Mouse (Mus musculus) testis, postnatal 10 days (tissue): ENCODE measurements at regions not wholly inside any gene's neighbourhood (a gene's known extent, or its start where the extent isn't known, plus 50 kb on each side); places are given as distances from the start of the nearest gene placed in this dataset.

Experiments used
- DNase-seq: peaks from one replicate; pipeline ENCODE4 v3.0.0; 2021; ENCODE audit warnings: low spot score

DNA sequence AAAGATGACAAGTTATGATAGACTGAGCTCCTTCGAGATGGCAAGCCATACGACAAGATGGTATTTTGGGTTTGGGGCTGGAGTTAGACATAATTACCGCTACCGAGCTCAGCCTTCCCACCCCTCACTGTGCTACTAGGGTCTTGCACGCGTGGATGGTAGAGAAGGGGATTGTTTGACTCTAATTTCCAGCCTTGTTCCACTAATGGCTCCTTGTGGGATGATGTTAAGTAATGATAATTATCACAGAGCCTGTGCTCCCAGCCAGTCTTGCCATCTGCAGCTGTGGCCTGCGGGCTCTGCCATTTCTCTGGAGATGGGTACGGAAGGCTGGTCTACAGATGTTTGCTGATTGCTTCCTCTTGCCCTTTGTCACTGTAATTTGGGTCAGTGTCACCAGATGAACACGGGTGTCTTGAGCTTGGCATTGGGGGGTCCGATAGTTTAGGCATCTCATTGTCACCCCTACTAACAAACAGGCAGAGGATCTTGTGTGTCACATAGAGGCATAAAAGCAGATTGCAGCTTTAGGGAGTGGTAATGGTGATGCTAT, 108.8 kb upstream of the Ctbp2 start:
- no peak for DNase-seq

DNA sequence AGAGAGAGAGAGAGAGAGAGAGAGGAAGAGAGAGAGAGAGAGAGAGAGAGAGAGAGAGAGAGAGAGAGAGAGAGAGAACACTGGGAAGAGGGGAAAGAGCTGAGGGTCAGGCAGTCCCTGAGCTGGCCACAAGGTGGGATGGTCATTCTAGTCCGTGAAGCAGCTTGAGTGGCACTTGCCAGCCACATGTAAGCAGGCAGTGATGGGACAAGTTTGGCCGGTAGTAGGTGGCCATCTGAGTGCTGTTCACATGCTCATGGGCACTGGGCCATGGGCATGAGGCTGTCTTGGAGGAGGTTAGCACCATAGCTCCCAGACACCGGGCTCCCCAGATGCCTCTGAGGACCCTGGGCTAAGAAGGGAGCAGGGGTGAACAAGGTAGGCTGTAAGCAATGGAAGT, 106.7 kb upstream of the Ctbp2 start:
- DNase-seq, result no peak

DNA sequence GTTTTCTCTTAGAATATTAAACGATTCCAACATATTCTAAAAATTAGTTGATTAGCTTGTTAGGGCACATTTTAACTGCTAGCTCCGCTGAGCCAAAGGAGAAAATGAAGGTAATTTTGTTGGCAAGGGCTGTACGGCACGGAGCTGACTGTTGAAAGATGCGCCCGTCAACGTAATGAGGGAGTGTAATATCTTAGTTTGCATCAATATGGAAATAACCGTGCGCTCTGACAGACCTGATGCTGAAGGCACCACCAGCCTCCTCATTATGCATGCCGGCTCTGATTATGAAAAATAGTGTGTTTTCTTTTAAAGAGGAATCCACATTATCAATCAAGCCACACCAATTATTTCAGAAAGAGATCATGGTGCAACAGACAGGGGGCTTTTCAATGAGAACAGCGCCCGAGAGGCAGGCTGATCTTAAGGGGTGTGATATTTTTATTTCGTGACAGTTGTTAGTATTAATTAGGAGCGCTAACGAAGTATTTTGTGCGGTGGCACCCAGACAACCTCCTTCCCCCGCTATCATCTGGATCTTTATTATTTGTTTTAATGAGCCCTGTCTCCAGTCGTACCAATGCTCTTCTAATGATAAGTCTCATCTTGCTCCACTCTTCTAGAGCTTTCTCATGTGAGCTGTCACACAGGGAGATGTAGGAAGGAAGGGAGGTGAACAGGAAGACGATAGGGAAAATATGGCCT, 99.9 kb upstream of the Ctbp2 start:
- no peak for DNase-seq

DNA sequence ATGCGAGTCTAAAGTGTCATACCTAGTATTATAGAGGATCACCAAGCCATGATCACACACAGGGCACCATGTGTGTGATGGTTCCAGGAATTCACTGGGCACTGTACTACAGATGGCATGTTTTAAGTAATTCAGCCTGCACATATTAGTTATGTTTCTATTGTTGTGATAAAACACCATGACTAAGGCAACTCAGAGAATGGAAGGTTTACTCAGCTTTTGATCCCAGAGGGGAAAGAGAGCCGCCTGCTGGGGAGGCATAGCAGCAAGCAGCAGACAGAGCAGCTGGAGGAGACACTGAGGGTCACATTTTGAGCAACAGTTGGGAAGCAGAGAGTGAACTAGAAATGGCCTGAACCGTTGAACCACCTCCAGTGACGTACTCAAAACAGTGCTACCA, 88.2 kb upstream of the Ctbp2 start:
- DNase-seq, result no peak

DNA sequence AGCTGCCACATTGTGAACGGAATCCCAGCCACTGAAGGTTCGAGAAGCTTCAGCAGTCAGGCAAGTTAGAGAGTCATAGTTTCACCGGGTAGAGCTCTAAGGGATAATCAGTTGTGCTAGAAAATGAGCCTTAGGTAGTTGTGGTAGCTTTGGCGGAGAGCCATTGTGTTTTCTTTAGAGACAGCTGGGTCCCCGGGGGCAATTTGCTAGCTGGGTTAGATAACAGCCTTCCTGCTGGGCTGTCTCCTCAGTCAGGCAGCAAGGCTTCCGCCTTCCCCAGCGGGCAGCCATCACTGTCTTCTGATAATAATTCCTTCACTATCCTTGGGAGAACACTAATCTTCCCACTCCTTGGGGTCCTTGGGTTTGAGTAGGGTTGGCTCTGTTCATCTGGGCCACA, 81.5 kb upstream of the Ctbp2 start:
- no peak for DNase-seq

DNA sequence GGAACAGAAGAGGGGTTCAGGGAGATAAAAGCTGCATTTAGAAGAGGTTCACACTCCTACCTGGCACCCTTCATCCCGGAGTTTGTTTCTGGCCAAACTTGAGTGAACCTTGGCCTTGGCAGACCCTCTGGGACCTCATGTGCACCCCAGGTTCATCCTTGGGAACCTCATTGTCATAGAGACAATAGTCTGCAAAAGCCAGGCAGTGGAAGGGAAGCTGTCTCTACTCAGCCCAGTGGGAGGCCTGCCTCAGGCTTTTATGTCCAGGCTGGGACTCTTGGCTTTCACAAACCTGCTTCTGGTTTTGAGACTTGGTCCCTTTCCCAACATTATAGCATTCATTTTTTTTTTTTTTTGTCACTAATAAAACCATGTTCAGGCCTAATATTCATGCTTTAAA, 80.3 kb upstream of the Ctbp2 start:
- DNase-seq, result no peak

DNA sequence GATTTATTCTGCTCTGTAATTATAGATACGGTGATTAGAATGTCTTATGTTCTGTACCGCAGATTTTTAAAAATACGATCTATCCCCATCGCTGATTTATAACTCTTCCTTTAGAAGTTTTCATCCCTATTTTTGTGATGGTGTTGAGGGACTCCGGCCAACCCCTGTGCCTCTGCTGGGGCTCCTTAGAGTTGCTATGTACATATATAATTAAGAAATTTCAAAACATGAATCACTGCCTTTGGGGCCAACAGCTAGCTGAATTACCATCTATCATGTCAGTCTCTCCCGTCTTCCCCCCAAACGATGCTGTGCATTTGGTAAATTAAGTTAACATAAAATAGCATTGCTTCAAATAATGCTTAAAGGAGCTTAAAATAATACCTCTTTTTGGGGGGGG, 79.8 kb upstream of the Ctbp2 start:
- DNase-seq, result no peak

DNA sequence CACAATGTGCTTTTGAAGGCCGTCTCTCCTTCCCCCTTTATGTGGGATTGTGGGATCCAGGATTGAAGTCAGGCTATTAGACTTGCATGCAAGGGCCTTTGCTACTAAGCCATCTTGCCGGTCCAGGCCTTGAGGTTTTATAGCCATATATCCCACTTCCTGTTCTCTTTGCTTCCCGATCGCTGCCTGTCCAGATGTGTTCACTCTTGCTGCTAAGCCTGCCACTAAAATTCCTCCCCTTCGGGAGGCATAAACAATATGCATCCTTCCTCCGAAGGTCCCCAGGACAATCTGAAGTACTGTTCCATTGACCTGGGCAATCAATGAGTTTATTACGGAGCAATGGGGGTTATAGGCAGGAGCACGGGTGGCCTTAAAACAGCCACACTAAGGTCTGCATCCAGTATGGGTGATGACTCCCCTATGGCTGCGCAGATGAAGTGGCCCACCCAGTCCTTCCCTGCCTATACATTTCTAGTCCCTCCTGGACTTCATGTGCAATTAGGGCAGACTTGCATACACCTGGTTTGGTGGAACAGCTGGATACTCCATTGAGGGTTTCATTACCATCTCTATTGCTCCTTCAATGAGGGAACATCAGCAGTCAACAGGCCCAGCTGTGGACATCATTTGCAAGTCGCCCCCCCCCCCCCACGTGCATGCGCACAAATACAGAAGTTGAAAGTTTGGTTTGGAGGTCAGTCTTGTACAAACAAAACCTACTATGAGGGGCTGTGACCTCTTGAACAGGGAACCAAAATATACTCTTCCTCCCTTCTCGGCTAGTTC, 78.1 kb upstream of the Ctbp2 start:
- no peak for DNase-seq

DNA sequence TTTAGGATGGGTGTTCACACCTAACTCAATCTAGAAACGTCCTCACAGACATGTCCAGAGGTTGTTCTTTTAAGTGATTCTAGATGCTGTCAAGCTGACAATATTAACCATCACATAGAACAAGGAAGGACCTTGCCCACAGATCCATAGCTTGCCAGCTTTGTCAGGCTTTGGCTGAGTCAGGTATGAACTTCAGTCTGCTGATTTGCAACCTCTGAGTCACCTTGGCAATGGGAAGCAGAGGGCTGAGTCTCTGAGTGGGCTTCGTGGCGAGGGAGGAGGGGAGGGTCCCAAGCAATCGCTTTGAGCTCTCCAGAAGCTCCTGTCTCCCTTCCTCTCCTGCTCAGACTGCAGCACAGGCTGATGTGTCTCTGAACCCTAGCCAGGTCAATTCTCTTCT, 74.9 kb upstream of the Ctbp2 start:
- DNase-seq, result no peak

DNA sequence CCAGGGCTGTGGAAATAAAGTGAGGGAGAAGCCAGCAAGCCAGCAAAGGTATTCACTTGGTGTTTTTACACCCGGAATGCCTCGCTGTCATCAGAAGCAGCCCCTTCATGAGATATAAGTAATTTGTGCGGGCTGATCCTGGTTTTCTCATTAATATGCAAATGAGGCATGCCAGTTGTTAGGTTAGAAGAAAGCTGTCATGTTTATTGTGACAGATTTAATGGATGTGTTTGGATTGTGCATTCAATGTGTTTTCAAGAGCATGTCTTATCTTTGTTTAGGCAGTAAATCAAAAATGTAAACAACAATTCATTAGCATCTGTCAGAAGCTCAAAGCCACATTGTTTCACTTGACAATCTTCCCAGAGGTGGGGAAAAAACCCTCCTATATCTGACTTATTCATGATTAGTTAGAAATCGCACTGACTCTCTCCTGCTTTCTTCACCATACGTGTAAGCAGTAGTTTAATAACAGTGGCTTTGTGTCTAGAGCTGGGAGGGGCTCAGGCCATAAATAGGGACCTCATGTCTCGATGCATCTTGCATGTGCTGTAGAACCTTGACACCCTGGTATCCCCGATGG, 65.8 kb upstream of the Ctbp2 start:
- no peak for DNase-seq

DNA sequence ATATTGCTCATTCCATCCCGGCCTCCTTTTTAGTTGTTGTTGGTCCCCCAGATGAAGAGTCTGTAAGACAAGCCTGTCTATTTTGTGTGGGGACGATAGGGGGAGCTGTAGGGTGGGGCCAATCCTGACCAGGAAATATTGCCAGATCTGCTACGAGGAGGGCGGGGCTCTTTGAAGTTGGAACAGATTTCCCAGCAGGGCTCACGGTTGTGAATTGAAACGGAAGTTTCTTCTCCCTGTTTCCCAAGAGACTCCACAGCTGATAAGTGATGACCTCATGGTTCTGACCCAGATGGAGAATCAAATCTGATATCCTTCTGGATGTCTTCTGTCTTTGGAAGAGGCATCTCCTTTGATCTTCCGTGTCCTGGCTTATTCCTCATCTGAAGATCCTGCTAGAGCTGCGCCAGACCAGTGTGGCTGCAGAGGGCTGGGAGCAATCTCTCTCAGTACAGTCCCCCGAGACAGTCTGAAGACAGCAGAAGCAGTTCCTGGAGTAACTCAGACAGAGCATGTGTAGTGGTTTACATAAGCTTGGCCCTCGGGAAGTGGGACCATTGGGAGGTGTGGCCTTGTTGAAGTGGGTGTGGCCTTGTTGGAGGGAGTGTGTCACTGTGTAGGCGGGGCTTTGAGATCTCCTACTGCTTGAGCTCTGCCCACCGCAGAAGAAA, 61.9 kb upstream of the Ctbp2 start:
- peak; percentile 78 for DNase-seq

DNA sequence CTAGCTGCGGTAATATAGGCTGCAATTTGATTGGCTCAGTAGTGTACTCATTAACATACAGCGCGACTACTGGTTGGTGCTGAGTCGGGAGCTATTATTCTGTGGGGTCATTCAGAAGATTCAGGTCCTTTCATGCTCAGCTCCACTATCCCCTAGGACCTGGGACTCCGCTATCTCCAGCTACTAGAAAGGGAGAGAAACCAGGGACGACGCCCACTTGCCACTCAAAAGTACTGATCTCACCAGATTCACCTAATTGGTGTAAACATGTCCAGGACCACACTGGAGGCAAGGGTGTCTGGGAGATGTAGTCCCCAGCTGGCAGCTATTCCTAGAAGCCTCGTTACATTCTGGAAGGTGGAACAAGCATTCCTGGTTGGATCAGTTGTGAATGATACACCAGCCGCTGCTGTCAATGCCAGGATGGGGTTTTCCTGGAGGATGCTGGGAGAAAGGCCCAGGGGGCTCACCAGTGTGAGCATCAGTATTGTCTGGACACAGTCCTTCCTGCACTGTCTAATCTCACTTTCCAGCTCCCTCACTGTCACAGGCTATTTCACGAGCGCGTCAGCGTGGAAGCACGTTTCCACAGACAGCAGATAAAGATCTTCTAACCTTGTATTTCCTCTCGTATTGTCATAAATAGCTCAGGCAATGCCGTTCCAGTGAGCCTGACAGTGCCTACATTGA, 60.9 kb upstream of the Ctbp2 start:
- no peak for DNase-seq

DNA sequence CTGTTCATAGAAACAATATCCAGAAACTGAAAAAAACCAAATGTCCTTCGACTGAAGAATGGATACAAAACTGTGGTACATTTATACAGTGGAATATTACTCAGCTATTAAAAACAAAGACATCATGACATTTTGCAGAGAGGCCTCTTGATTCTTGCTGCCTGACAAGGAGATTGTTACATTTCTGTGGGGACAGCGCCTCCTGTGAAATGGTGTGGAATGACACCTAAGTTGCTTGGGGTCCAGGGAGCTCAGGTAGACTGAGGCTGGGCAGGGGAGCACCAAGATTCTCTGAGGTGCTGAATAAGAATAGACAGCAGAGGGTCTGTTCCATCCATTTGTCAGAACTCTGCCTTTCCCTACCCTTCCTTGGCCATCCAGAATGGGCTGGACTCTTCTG, 57.2 kb upstream of the Ctbp2 start:
- DNase-seq, result no peak

DNA sequence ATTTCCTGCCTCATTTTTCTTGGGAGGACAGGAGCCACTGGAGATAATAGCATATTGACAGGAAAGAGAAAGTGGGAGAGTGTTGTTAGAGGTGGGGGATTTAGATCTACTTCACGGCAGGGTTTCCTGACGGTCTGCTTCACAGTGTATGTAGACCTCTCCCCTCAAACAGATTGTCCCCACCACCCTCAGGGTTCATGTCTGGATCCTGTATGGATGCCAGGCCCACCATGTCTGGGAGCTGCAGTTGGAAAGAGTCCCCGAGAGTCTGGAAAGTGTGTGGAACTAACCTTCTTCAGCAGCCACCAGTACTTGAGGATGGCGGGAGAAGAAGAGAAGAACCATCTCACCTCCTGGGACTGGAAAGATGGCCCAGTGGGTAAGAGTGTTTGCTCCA, 53.0 kb upstream of the Ctbp2 start:
- no peak for DNase-seq

DNA sequence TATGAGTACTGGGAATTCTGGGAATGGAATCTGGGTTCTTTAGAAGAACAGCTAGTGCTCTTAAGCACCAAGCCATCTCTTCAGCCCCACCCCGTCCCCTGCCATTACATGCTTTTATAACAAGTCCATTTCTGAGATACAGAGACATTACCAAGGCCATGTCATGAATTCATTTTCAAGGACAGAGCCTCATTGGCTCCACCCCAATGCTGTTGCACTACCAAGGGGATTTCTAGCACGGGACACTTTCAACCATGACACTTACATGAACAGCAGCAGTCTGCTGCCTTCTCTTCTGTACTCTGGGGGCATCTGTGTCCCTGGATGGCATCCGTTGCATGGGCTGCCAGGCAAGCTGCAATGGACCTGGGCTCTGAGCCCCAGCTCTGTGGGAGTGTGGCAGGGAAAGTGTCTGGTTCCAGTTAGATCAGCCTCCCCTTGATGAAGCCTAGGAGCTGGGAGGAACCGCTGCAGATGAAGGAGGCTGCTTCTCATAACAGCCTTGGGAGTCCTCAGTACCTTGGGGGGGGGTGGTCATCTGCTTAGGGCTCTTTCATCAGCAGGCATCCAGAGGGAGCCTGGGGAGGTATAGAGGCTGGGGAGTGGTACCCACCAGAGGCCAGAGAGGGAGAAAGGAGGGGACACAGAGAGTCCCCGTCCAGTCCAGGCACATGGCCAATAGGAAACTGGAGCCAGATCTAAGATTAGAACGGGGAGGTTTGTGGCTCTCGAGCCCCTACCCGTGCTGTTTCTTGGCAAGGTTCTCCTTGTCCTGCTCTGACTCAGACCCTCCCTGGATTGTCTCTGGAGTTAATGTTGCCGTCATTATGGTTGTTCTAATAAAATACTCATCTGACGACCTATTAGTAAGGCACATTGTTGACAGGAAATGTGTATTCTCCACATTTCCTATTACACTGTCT, 52.4 kb upstream of the Ctbp2 start:
- DNase-seq, result peak; percentile 68
